Comparison of ENCODE assay signal across 8 mouse cellular contexts in the genomic region with DNA sequence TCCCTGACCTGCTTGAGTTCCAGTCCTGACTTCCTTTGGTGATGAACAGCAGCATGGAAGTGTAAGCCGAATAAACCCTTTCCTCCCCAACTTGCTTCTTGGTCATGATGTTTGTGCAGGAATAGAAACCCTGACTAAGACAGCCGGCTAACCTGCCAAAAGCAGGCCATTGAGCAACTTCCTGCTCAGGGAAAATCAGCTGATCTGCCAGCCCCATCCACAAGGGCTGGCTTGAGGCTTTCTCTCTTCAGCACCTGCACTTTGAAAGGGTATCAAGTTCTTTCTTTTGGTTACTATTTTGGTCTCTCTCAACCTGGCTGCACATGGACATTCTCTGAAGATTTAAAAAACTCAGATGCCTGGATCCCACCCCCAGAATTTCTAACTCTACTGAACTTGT. TPM values are rescaled to one million over a fixed set of nuclear protein-coding genes. Genes with fewer than 3 reads are reported as not detected.
DNase-seq lines count a peak whose midpoint lies in the region; ATAC-seq and TF ChIP-seq lines count a peak whose summit lies in the region.
"Not testable (repeated sequence)": the region's sequence is repeated elsewhere in the genome, so short reads cannot be mapped to it uniquely, and the experiment has no call there.

No protein-coding gene starts in this region.

- H3K79me2 ChIP-seq in heart, adult 2 months (replicated peaks; ENCODE audit: control insufficient read depth, insufficient read depth, low read length); liver, adult 2 months (ENCODE audit: control insufficient read depth, insufficient read depth, low read length): not testable (repeated sequence)

- ATAC-seq in heart, embryonic 15.5 days (replicated peaks; ENCODE audit: insufficient number of reproducible peaks, insufficient read depth, low FRiP score, low read depth) = not testable (repeated sequence)

- not testable (repeated sequence) for H3K36me3 ChIP-seq in heart, adult 2 months (ENCODE audit: control insufficient read depth, insufficient read depth, low read length); heart, embryonic 15.5 days; liver, adult 2 months (ENCODE audit: control insufficient read depth, insufficient read depth, low read length)

- intact Hi-C loops in heart, adult 2 months (cut with DNase I) = not testable (repeated sequence)

- not testable (repeated sequence) for H3K4me3 ChIP-seq in heart, adult 2 months; heart, embryonic 15.5 days; liver, adult 2 months (ENCODE audit: insufficient read depth, low read depth, low read length)

- DNase-seq in 3T3-L1 (ENCODE audit: low read depth, low spot score) = peak; percentile 67
- DNase-seq in adrenal gland, adult 2 months = peak; percentile 48
- DNase-seq in gastrocnemius, adult 18-20 months (ENCODE audit: low spot score) = peak; percentile 42
- peak in 1 of 2 experiments; percentile 47 for DNase-seq in heart, adult 2 months
- DNase-seq in liver, adult 2 months (ENCODE audit: extremely low read depth, low read depth, low spot score) = peak; percentile 77
- peak; percentile 50 for DNase-seq in lung, postnatal 36 days
- DNase-seq in thymus, postnatal 0 days (ENCODE audit: low spot score) = peak; percentile 58

- not testable (repeated sequence) for TF ChIP-seq EP300 in heart, adult 2 months (IDR thresholded peaks at IDR 0.05; ENCODE audit: insufficient read depth, low read depth, low read length)

- H3K4me2 ChIP-seq in heart, embryonic 15.5 days = not testable (repeated sequence)

- H3K9me3 ChIP-seq in heart, embryonic 15.5 days (replicated peaks) = not testable (repeated sequence)

- not testable (repeated sequence) for TF ChIP-seq POLR2A in heart, adult 2 months (IDR thresholded peaks at IDR 0.05; ENCODE audit: insufficient read depth, low read depth, low read length); liver, adult 2 months (IDR thresholded peaks at IDR 0.05; ENCODE audit: extremely low read depth, insufficient read depth, low read length)

- WGBS in heart, adult 2 months = 34% methylated on average over 2 of the region's 2 CpGs
- WGBS in heart, embryonic 15.5 days = 47% methylated on average over 2 of the region's 2 CpGs
- WGBS in liver, adult 2 months = 19% methylated on average over 2 of the region's 2 CpGs

- peak overlapping the region; percentile 31; the same call in 1 of the 2 replicates for H3K27ac ChIP-seq in heart, adult 2 months
- H3K27ac ChIP-seq in heart, embryonic 15.5 days = peak overlapping the region; percentile 25
- H3K27ac ChIP-seq in liver, adult 2 months (replicated peaks; ENCODE audit: insufficient read depth, low read depth, low read length) = peak overlapping the region; percentile 4

- TF ChIP-seq CTCF in heart, adult 2 months (IDR thresholded peaks at IDR 0.05); liver, adult 2 months (IDR thresholded peaks at IDR 0.05; ENCODE audit: low read depth, low read length): not testable (repeated sequence)

- H3K27me3 ChIP-seq in heart, adult 2 months (ENCODE audit: control insufficient read depth, insufficient read depth, low read length); heart, embryonic 15.5 days; liver, adult 2 months (ENCODE audit: control insufficient read depth, insufficient read depth, low read length): not testable (repeated sequence)

- H3K4me1 ChIP-seq in heart, adult 2 months (ENCODE audit: control insufficient read depth, insufficient read depth, low read length) = not testable (repeated sequence)
- H3K4me1 ChIP-seq in heart, embryonic 15.5 days (replicated peaks) = peaks cover 27% of the 10 kb centered on the region
- peaks cover 12% of the 10 kb centered on the region for H3K4me1 ChIP-seq in liver, adult 2 months (ENCODE audit: control insufficient read depth, insufficient read depth, low read length)

- not testable (repeated sequence) for H3K9ac ChIP-seq in heart, adult 2 months (ENCODE audit: low read depth, low read length); heart, embryonic 15.5 days; liver, adult 2 months (ENCODE audit: low read depth, low read length)

RNA-seq across cellular contexts. Expression of gene Tpt1, which starts 3.1 kb away (rescaled TPM):
- total RNA-seq in adrenal gland, adult 2 months (2021) = 1,000 to 10,000 TPM; 2,669 to 3,122 TPM
- 2,303 and 3,302 TPM in 2 replicates for polyA plus RNA-seq in adrenal gland, adult 2 months (2012; rRNA removed)
- 1,000 to 10,000 TPM; 3,564 to 3,853 TPM for total RNA-seq in gastrocnemius, adult 18-20 months (2021)
- 1,000 to 10,000 TPM; 2,957 to 3,343 TPM for total RNA-seq in heart, adult 2 months (2021)
- 1,003 and 1,026 TPM in 2 replicates for polyA plus RNA-seq in heart, adult 2 months (2012; rRNA removed)
- polyA plus RNA-seq in heart, embryonic 15.5 days (2015; fragmentation: Nextera tagmentation; extraction: Ambion mirVana) = 751 and 926 TPM in 2 replicates
- total RNA-seq in liver, adult 2 months (2014; rRNA removed) = 1,382 and 1,429 TPM in 2 replicates
- polyA plus RNA-seq in liver, adult 2 months (2012; rRNA removed) = 1,392 and 1,422 TPM in 2 replicates
- polyA plus RNA-seq in thymus, postnatal 0 days (2015; fragmentation: Nextera tagmentation; extraction: Ambion mirVana) = 1,615 and 1,673 TPM in 2 replicates

RNA-seq across cellular contexts. Expression of gene Slc25a30, which starts 54.9 kb away (rescaled TPM):
- 100 to 1,000 TPM; 162 to 208 TPM for total RNA-seq in adrenal gland, adult 2 months (2021)
- 21.2 and 24.5 TPM in 2 replicates for polyA plus RNA-seq in adrenal gland, adult 2 months (2012; rRNA removed)
- total RNA-seq in gastrocnemius, adult 18-20 months (2021) = 1 to 10 TPM; 6.6 to 9.2 TPM
- 10 to 100 TPM; 13.9 to 15.2 TPM for total RNA-seq in heart, adult 2 months (2021)
- polyA plus RNA-seq in heart, adult 2 months (2012; rRNA removed) = 6.3 and 7.2 TPM in 2 replicates
- 5.6 and 5.8 TPM in 2 replicates for polyA plus RNA-seq in heart, embryonic 15.5 days (2015; fragmentation: Nextera tagmentation; extraction: Ambion mirVana)
- total RNA-seq in liver, adult 2 months (2014; rRNA removed) = 10.5 and 14.8 TPM in 2 replicates
- 7.3 and 17.4 TPM in 2 replicates for polyA plus RNA-seq in liver, adult 2 months (2012; rRNA removed)
- 7.4 and 7.7 TPM in 2 replicates for polyA plus RNA-seq in thymus, postnatal 0 days (2015; fragmentation: Nextera tagmentation; extraction: Ambion mirVana)
